8 mouse cellular contexts compared by ENCODE assay signal in the genomic region with DNA sequence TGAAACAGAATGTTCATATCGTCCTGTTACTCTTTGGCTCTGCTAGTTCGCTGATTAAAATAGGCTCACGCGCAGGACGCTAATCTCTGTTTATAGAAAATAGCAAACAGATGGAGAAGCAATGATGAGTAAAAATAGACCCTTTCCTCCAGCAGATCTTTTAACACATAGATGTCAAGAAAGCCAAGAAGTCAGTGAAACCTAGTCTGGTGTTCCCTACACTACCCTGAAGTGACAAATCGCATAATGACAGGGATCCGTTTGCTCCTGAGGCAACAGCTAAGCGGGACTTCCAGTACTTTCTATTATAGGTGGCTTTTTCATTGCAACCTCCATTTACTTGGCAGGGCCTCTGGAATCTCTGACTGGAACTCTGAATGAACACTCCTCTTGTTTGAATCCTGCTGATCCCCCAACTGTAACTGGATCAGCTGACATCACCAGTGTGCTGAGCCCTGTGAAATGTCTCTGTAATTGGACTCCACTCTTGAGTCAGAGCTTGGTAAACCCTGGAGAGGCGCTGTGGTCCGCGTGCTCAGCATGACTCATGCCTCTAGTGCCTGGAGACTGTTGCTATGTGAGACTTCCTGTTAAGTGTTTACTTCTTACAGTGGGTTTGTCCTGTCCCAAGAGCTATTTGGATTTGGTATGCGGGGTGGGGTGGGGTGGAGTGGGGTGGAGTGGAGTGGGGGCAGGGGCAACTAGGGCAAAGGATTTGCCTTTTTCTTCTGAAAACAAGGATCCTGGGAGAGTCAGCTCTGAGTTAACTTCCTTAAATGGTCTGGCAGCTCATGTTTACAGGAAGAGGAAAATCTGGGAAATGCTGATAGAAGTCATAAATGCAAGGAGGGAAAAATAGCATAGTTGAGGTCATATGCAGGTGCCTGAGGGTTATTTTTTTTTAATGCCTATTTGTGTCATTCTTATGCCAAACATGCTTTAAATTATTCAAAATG.
DNase-seq lines count a peak whose midpoint lies in the region; ATAC-seq and TF ChIP-seq lines count a peak whose summit lies in the region.

No protein-coding gene starts in this region.

- peak; percentile 77 for TF ChIP-seq CTCF in lung, postnatal 0 days (IDR thresholded peaks at IDR 0.05)

- no peak overlapping the region for H3K4me3 ChIP-seq in hindbrain, embryonic 14.5 days (replicated peaks; ENCODE audit: low read length)
- peak overlapping the region; percentile 18; the same call in 1 of the 2 replicates for H3K4me3 ChIP-seq in lung, postnatal 0 days (ENCODE audit: low read depth, low read length)

- TF ChIP-seq EP300 in lung, postnatal 0 days (IDR thresholded peaks at IDR 0.05): peak; percentile 97

- peak overlapping the region; percentile 18; the same call in 1 of the 2 replicates for H3K27ac ChIP-seq in hindbrain, embryonic 14.5 days
- H3K27ac ChIP-seq in lung, postnatal 0 days (ENCODE audit: low read length): peak overlapping the region; percentile 90

- WGBS in hindbrain, embryonic 14.5 days: 53% methylated on average over 12 of the region's 12 CpGs
- 6% methylated on average over 12 of the region's 12 CpGs for WGBS in lung, postnatal 0 days

- DNase-seq in cerebellum, postnatal 25 days: peak; percentile 43 to 61
- DNase-seq in gastrocnemius, adult 18-20 months (ENCODE audit: low spot score): peak; percentile 95
- DNase-seq in hindbrain, embryonic 14.5 days (ENCODE audit: low spot score): peak; percentile 44
- peak; percentile 46 to 78 for DNase-seq in layer of hippocampus, postnatal 14 days (ENCODE audit: low spot score in 2 of 2)
- peak; percentile 99 for DNase-seq in lung, postnatal 0 days (ENCODE audit: low spot score)
- peak; percentile 66 for DNase-seq in ovary, postnatal 36 days (ENCODE audit: low spot score)

- H3K4me2 ChIP-seq in hindbrain, embryonic 14.5 days (replicated peaks): no peak overlapping the region
- H3K4me2 ChIP-seq in lung, postnatal 0 days (replicated peaks; ENCODE audit: low read depth, low read length): peak overlapping the region; percentile 43

- H3K36me3 ChIP-seq in hindbrain, embryonic 14.5 days (replicated peaks; ENCODE audit: control insufficient read depth, insufficient read depth): no peaks in the 10 kb centered on the region
- H3K36me3 ChIP-seq in lung, postnatal 0 days (ENCODE audit: insufficient read depth, low read length): no peaks in the 10 kb centered on the region

- peak; percentile 97 for ATAC-seq in activated CD4-positive, CD25-positive, alpha-beta regulatory T cell, adult 4 months
- peak; percentile 95 for ATAC-seq in hindbrain, embryonic 14.5 days (ENCODE audit: low FRiP score)
- ATAC-seq in lung, postnatal 0 days: peak; percentile 99
- no peak for ATAC-seq in erythroid progenitor cell, adult 5-6 weeks (replicated peaks; ENCODE audit: low FRiP score, poor library complexity, severe bottlenecking)

- H3K9ac ChIP-seq in hindbrain, embryonic 14.5 days: no peak overlapping the region
- 0 out of 2 replicates have a peak overlapping the region, but pooled peaks have one; percentile 34 for H3K9ac ChIP-seq in lung, postnatal 0 days (replicated peaks; ENCODE audit: low read depth)

- no peaks in the 10 kb centered on the region for H3K4me1 ChIP-seq in hindbrain, embryonic 14.5 days (replicated peaks; ENCODE audit: control insufficient read depth, insufficient read depth, low read length)
- no peaks in the 10 kb centered on the region for H3K4me1 ChIP-seq in lung, postnatal 0 days (ENCODE audit: insufficient read depth, low read depth, low read length)

- no peaks in the 10 kb centered on the region for H3K9me3 ChIP-seq in hindbrain, embryonic 14.5 days (ENCODE audit: control insufficient read depth, low read length)
- no peaks in the 10 kb centered on the region for H3K9me3 ChIP-seq in lung, postnatal 0 days (ENCODE audit: low read length)

- H3K27me3 ChIP-seq in hindbrain, embryonic 14.5 days (ENCODE audit: control insufficient read depth, insufficient read depth, low read length): no peaks in the 10 kb centered on the region
- no peaks in the 10 kb centered on the region for H3K27me3 ChIP-seq in lung, postnatal 0 days (replicated peaks; ENCODE audit: insufficient read depth, low read length)

Comparison
In these comparisons a context has a peak if more than half of its experiments do, and no peak if none do; other contexts are left out.
1. DNase-seq: peak in every context shown above with its lines; median percentile 99 in lung, postnatal 0 days; 95 in gastrocnemius, adult 18-20 months; 66 in ovary, postnatal 36 days; 62 in layer of hippocampus, postnatal 14 days; 52 in cerebellum, postnatal 25 days; 44 in hindbrain, embryonic 14.5 days.